Mouse (Mus musculus) 3T3-L1 (cell line): ENCODE data around the gene Dtymk.
"Not testable (repeated sequence)": the region's sequence is repeated elsewhere in the genome, so short reads cannot be mapped to it uniquely, and the experiment has no call there.

Experiments
- DNase-seq: peaks from one replicate; pipeline ENCODE4 v3.0.0-alpha.2; 2015; ENCODE audit warnings: low read depth, low spot score

The Dtymk gene

GRCm38 (mm10) chr1:93804818-93805217 is 3.1 kb upstream of the Dtymk start:
- DNase-seq, result no peak

- peak; percentile 96 for DNase-seq
Observed at GRCm38 (mm10) chr1:93803556-93804507, 2.1 kb upstream of the Dtymk start, which contains the start of gene Ing5. TSS of gene Ing5 (plus strand) at chr1:93803965.

- peak; percentile 33 for DNase-seq
Observed at GRCm38 (mm10) chr1:93802771-93803170, 1.0 kb upstream of the Dtymk start.

DNA sequence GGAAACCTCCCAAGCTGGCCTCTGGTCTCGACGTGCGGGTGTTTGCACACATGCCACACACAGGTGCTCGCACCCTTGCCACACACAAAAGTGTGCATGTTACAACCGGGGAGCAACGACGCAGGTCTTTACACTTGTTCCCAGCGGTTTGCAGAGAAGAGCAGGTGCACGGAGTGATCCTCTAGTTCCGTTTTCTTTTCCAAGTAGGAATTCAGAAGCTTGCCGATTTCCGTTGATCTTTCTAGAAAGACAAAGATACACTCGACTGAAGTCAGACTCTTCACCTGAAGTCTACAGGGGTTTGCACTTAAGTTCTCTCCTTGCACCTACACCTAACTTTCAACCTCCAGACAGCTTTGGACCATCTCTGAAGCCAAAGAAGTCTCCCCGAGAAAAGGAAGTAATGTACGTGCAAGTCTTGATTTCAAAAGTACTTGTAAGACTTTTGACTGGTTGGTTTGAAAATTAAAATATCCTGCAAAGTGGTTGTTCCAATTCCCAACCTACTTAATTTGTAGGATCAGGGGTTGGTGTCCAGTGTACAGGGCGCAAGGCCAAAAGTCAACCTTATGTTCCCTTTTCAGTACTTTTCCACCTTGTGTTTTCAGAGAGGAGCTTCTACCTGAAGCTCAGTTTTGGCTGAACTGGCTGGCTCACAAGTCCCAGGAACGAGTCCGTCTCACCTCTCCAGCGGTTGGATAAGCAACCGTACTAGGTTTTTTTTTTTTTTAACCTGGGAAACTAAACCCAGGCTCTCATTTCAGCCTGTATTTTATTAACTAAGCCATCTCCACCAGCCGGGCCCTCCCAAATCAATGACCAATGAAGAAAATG is 847 bp downstream of the Dtymk start:
- no peak for DNase-seq

DNA sequence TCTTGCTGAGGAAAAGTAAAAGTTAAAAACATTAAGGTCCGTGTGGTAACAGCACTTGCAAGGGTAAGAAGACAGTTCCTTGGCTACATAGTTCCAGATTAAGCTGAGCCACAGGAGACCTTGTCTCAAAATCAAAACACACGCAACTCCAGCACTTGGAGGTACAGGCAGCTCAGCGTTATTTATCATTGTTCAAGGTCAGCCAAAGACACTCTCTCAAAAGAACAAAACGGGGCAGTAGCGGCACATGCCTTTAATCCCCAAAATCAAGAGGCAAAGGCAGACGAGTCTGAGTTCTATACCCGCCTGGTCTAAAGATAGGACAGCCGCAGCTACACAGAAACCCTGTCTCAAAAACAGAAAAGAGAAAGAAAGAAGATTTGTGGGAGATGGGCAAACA is 5.8 kb downstream of the Dtymk start:
- no peak for DNase-seq

DNA sequence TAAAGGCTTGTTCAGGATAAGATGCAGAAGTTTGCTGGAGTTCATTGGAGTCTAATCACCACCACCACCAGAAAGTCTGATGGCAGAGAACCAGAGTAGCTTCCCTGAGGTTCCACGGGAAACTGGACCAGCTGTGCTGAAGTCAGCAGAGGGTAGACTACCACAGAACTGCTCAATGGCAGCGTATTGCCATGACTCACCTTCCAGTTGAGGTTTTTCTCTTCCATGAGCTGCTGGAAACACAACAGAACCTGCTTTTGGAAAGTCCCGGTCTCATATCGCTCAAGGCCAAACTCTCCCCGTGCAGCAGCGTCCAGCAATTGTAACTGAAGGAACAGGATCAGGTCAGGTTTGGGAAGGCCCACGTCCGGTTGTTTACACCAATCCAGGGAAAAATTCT is 7.2 kb downstream of the Dtymk start:
- peak; percentile 18 for DNase-seq

- no peak for DNase-seq
Observed at GRCm38 (mm10) chr1:93786912-93787311, 14.8 kb downstream of the Dtymk start.

- DNase-seq, result no peak
Observed at GRCm38 (mm10) chr1:93776686-93777085, 25.0 kb downstream of the Dtymk start.

DNA sequence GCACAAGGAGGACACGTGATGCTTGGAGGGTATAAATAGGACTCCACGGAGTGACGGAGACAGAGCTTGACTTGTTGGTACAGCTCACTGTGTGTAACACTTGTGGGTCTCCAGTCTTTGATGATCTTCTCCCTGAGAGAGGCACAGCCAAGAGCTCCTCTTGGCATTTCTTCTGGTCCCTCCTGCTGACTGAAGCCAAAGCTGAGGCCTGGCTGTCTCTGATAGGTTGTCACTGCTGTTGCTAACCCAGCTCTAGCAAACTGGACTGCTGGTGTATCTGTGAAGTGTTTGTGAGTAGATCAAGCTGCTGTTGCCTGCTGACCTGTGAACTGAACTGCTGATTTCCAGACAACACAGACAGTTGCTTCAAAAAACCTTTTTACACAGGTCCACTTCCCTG is 31.8 kb downstream of the Dtymk start:
- no peak for DNase-seq

DNA sequence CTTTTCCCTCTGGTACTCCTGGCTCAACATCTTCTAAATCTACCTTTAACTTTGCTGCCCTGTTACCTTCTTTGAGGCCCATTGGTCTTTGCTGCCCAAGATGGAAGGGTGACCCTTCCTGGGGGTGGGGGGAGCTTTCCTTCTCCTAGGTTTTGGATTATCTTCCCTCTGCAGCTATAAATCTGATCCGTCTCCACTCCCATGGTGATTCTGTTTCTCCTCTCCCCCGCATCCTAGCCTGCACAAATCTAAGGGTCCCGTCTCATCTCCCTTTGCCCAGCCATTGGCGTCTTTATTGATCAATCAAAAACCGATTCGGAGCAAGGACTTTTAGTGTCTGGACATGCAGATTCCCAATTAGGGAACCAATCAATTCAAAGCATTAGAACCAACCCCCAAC is 34.1 kb downstream of the Dtymk start:
- DNase-seq, result no peak

- no peak for DNase-seq
Observed at GRCm38 (mm10) chr1:93764871-93765591, 36.7 kb downstream of the Dtymk start.

- not testable (repeated sequence) for DNase-seq
Observed at GRCm38 (mm10) chr1:93763531-93763930, 38.2 kb downstream of the Dtymk start.

DNA sequence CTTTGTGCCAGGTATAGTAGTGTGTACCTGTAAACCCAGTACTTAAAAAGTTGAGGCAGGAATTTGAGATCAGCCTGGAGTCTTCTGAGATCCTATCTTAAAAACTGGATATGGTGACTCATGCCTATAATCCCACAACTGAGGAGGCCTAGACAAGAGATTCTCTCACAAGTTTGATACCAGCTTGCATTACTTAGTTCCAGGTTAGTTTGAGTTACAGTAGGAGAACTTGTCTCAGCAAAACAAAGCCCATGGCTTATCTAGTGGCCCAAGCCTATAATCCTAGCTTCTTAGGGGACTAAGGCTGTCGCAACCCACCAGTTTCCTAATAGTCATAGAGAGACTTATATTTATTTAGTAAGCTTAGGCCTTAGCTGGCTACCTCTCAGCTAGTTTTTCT is 41.7 kb downstream of the Dtymk start:
- no peak for DNase-seq

GRCm38 (mm10) chr1:93756154-93756553 is 45.6 kb downstream of the Dtymk start:
- no peak for DNase-seq

GRCm38 (mm10) chr1:93755618-93756017 is 46.1 kb downstream of the Dtymk start:
- DNase-seq, result no peak

DNA sequence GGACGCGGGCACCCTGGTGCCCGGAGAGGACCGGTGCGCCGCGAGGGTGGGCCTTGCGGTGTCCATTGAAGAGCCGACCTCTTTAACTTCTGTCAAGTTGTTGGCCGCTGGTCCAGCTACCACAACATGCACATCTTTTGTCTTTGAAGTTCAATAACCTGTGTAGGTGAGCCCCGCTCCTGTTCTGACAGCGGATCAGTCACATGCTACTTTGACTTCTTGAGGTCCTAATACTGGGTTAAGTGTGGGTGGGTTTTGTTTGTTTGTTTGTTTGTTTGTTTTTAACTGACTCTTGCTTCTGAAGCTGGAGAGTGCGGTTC is 46.5 kb downstream of the Dtymk start:
- DNase-seq, result peak; percentile 56

GRCm38 (mm10) chr1:93754573-93755290 is 47.0 kb downstream of the Dtymk start, which contains the start of gene Thap4:
TSS of gene Thap4 (minus strand) at chr1:93754864.
- peak; percentile 78 for DNase-seq

DNA sequence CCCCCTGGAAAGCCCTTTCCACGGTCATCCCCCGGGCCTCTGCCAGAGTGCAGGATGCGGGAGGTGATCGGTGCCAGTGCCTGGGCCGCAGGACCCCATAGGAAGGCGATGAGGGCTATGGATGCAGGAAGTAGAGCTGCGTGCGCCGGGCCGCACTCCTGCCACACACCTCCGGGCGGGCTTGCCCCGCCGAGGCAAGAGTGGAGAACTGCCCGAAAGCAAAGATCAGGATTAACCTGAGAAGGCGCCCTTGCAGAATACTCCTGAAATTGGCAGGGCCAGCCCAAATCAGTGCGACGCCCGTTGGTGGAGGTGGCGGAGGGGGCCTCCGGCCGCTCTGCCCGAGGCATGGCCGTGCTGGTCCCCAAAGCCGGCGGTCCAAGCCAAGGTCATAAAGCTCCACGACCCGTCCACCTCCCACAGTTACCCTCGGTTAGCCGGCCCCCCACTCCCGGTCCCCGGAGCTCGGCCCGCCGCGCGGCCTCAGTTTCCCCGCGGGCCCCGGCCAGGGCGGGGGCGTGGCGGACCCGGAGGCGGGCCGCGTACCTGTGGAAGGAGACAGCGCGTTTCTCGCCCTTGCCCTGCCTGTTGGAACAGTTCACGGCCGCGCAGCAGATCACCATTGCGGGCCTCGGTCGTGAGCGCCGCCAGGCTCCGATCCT is 47.7 kb downstream of the Dtymk start:
- DNase-seq, result peak; percentile 39

- no peak for DNase-seq
Observed at GRCm38 (mm10) chr1:93751290-93751689, 50.4 kb downstream of the Dtymk start, which contains the start of gene Atg4b. TSS of gene Atg4b (plus strand) at chr1:93751500.

GRCm38 (mm10) chr1:93748539-93748938 is 53.2 kb downstream of the Dtymk start:
- peak; percentile 71 for DNase-seq

GRCm38 (mm10) chr1:93746179-93746578 is 55.6 kb downstream of the Dtymk start:
- DNase-seq, result no peak
